Mouse (Mus musculus): ENCODE results near the gene Gm10283.

- no peak for TF ChIP-seq CTCF (IDR thresholded peaks at IDR 0.05; ENCODE audit: extremely low read depth, insufficient read depth, insufficient read length, insufficient replicate concordance)
- TF ChIP-seq POLR2A (IDR thresholded peaks at IDR 0.05; ENCODE audit: low read depth, low read length), result no peak
These were observed 97.9 kb downstream of the Gm10283 start for GRCm38 (mm10) chr8:60404994-60405548.
